Mouse (Mus musculus) liver, embryonic 11.5 days (tissue): ENCODE results near the gene Vmn1r69. TPM values are rescaled to one million over a fixed set of nuclear protein-coding genes. Genes with fewer than 3 reads are reported as not detected.

ENCODE experiments used
- ATAC-seq: fragments of 200-750 bp; cut with Nextera tagmentation; replicated peaks from 2 replicates; pipeline ENCODE4 v1.8.0; 2017; ENCODE audit warnings: moderate number of reproducible peaks, mild to moderate bottlenecking, moderate TSS enrichment, moderate library complexity; ENCODE audit not compliant: low FRiP score
- DNase-seq: peaks from one replicate; pipeline ENCODE4 v3.0.0-alpha.2; 2017; ENCODE audit warnings: low spot score
- H3K27ac ChIP-seq: fragments of 300-500 bp; sonication (generic); 2 replicates; pipeline ENCODE4 v1.5.1; 2014; ENCODE audit warnings: mild to moderate bottlenecking, low read depth, low read length, control low read depth
- H3K27me3 ChIP-seq: fragments of 300-500 bp; sonication (generic); replicated peaks from 2 replicates; pipeline ENCODE4 v1.6.1; 2014; ENCODE audit warnings: low read length, mixed read lengths; ENCODE audit not compliant: control insufficient read depth, insufficient read depth
- H3K36me3 ChIP-seq: fragments of 300-500 bp; sonication (generic); 2 replicates; pipeline ENCODE4 v1.6.1; 2014; ENCODE audit warnings: mild to moderate bottlenecking, low read length, moderate library complexity, mixed read lengths; ENCODE audit not compliant: control insufficient read depth, insufficient read depth
- H3K4me1 ChIP-seq: fragments of 300-500 bp; sonication (generic); replicated peaks from 2 replicates; pipeline ENCODE4 v1.6.1; 2014; ENCODE audit warnings: low read length, mixed read lengths; ENCODE audit not compliant: control insufficient read depth, insufficient read depth
- H3K4me2 ChIP-seq: fragments of 300-500 bp; sonication (generic); 2 replicates; pipeline ENCODE4 v1.6.1; 2014; ENCODE audit warnings: mild to moderate bottlenecking, control low read depth, moderate library complexity
- H3K4me3 ChIP-seq: fragments of 300-500 bp; sonication (generic); 2 replicates; pipeline ENCODE4 v1.5.1; 2014; ENCODE audit warnings: low read depth, low read length, control low read depth
- H3K9ac ChIP-seq: fragments of 300-500 bp; sonication (generic); 2 replicates; pipeline ENCODE4 v1.6.1; 2014; ENCODE audit warnings: low read depth, low read length, control low read depth
- H3K9me3 ChIP-seq: fragments of 300-500 bp; sonication (generic); 2 replicates; pipeline ENCODE4 v1.6.1; 2016; ENCODE audit warnings: low read length, inconsistent platforms, mixed read lengths; ENCODE audit not compliant: control insufficient read depth
- WGBS: fragments of 180-500 bp; shearing (Covaris S2); extraction: QIAGEN DNeasy Blood & Tissue Kit; methylation state at CpG from one replicate; pipeline ENCODE4 v1.1.7; 2014; 5-methylcytosine and 5-hydroxymethylcytosine counted together
- polyA plus RNA-seq: library from polyadenylated mRNA; unstranded; fragments of >200 nt; fragmentation: Nextera tagmentation; extraction: Ambion mirVana; gene quantifications from 2 replicates; pipeline ENCODE4 v1.2.1, GENCODE M21; 2014

The Vmn1r69 gene
- not detected in 2 replicates for polyA plus RNA-seq

DNA sequence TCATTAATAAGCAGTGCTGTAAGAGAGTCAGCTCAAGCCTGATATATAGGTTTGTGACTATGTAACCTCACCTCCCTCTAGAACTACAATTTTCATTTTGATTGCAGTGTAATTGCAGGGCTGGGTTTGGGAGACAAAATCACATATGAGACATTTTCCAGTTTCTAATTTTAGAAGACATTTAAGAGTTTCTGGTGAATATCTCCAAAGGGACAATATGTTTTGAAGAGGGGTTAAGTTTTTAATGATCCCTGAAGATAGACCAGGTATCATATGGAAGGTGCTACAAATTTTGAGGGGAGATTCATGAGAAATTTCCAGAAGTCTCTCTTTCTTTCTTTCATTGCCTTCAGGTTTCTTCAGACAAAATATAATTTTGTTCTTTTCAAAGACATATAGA, at the start of gene Vmn1r69:
Gene Vmn1r69 (minus strand): TSS at position 101 of the 400 bp plus-strand sequence.
- H3K4me2 ChIP-seq = no peak within 1 kb of the TSS
- no peak within 1 kb of the TSS for H3K9ac ChIP-seq
- H3K36me3 ChIP-seq = no peaks in the 10 kb centered on the region
- 0 out of 2 replicates have a peak, but pooled peaks cover 2% of the 10 kb centered on the region for H3K9me3 ChIP-seq
- no peak within 1 kb of the TSS for H3K4me3 ChIP-seq
- H3K27me3 ChIP-seq = no peaks in the 10 kb centered on the region
- ATAC-seq (no peak), DNase-seq (no peak)
- H3K4me1 ChIP-seq = no peaks in the 10 kb centered on the region
- no peak within 1 kb of the TSS for H3K27ac ChIP-seq

DNA sequence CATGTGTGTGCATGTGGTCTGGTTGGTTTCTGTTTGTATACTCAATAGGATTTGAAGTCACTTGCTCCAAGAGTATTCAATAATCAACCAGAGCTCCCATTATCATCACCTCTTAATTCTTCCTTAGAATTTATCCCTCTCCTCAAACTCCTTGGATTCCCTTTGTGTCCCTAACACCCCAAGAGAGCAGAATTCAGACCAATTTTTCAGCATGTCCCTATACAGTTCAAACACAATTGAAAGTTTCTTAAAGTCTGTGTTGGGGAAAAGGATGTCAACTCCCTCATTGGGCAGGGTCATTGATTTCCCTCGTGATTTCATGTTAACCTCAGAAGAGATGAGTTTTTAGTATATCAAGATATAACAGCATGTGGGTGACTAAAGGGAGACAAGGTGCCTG, 17.8 kb upstream of the Vmn1r69 start, which contains the start of gene Vmn1r70:
Gene Vmn1r70 (plus strand): TSS at position 301 of the 400 bp plus-strand sequence.
- ATAC-seq = no peak
- 53% methylated on average over 1 of the region's 1 CpGs for whole genome bisulfite sequencing
- no peak for DNase-seq

DNA sequence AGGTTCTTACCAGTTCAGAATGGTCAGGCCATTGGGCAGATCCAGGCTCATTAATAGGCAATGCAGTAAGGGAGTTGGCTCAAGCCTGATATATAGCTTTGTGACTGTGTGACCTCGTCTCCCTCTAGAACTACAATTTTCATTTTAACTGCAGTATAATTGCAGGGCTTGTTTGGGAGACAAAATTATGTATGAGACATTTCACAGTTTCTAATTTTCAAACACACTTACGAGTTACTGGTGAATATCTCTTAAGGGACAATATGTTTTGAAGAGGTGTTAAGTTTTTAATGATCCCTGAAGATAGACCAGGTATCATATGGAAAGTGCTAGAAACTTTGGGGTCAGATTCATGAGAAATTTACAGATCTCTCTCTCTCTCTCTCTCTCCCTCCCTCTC, 55.1 kb downstream of the Vmn1r69 start, which contains the start of gene Vmn1r68:
Gene Vmn1r68 (minus strand): TSS at position 101 of the 400 bp plus-strand sequence.
- DNase-seq (no peak), ATAC-seq (no peak)
- H3K4me1 ChIP-seq = no peaks in the 10 kb centered on the region
- WGBS = 62% methylated on average over 2 of the region's 2 CpGs
- no peak within 1 kb of the TSS for H3K4me3 ChIP-seq
- H3K4me2 ChIP-seq = no peak within 1 kb of the TSS
- no peaks in the 10 kb centered on the region for H3K36me3 ChIP-seq
- H3K9me3 ChIP-seq = no peaks in the 10 kb centered on the region
- no peaks in the 10 kb centered on the region for H3K27me3 ChIP-seq
- no peak within 1 kb of the TSS for H3K27ac ChIP-seq
- no peak within 1 kb of the TSS for H3K9ac ChIP-seq

More for the DNA sequence above, 17.8 kb upstream of the Vmn1r69 start, which contains the start of gene Vmn1r70:
- Histone ChIP-seq H3K27ac (no peak within 1 kb of the TSS), H3K36me3 (no peaks in the 10 kb centered on the region), H3K27me3 (no peaks in the 10 kb centered on the region), H3K4me3 (no peak within 1 kb of the TSS), H3K4me1 (no peaks in the 10 kb centered on the region), H3K4me2 (no peak within 1 kb of the TSS), H3K9ac (no peak within 1 kb of the TSS), H3K9me3 (peaks cover 18% of the 10 kb centered on the region)

Other genes with a start within 250 kb of the Vmn1r69 start
- gene Vmn1r67, start 170.3 kb downstream of the Vmn1r69 start, polyA plus RNA-seq = not detected in 2 replicates
- gene Zik1, start 118.3 kb downstream of the Vmn1r69 start, polyA plus RNA-seq = 9.9 and 10.5 TPM in 2 replicates
- not detected in 2 replicates for gene Vmn1r68, start 55.2 kb downstream of the Vmn1r69 start, polyA plus RNA-seq
- gene Vmn1r70, start 17.9 kb upstream of the Vmn1r69 start, polyA plus RNA-seq = not detected in 2 replicates
- not detected in 2 replicates for gene Nlrp4b, start 74.1 kb upstream of the Vmn1r69 start, polyA plus RNA-seq
- not detected in 2 replicates for gene Vmn1r71, start 140.7 kb upstream of the Vmn1r69 start, polyA plus RNA-seq